Mouse (Mus musculus) adrenal gland, adult 10 weeks (tissue): Measurements from ENCODE around the gene Nol6. TPM values are rescaled to one million over a fixed set of nuclear protein-coding genes. Genes with fewer than 3 reads are reported as not detected.

ENCODE experiments used
- polyA plus RNA-seq: library from polyadenylated mRNA; stranded (reverse); fragments of 350-450 nt; fragmentation: Illumina TruSeq; extraction: RNeasy Lipid Tissue Mini Kit (QIAGEN cat#74804); gene quantifications from one replicate; pipeline ENCODE4 v1.2.3, GENCODE M21; 2014; ENCODE audit warnings: low read depth, low replicate concordance

Nol6 gene
- 4.3 TPM for polyA plus RNA-seq

GRCm38 (mm10) chr4:41124180-41124951, at the start of gene Nol6:
TSS of gene Nol6 (minus strand) at chr4:41124455.

GRCm38 (mm10) chr4:41135711-41136453, 11.6 kb upstream of the Nol6 start, which contains the start of gene Ube2r2:
TSS of gene Ube2r2 (plus strand) at chr4:41135743.

GRCm38 (mm10) chr4:41097871-41098576, 26.2 kb downstream of the Nol6 start, which contains the start of gene Aqp3:
TSS of gene Aqp3 (minus strand) at chr4:41098183.

Other genes with a start within 250 kb of the Nol6 start
- not detected for gene Spink4, start 204.4 kb downstream of the Nol6 start, polyA plus RNA-seq
- 638 TPM for gene Bag1, start 176.2 kb downstream of the Nol6 start, polyA plus RNA-seq
- 254 TPM for gene Chmp5, start 176.0 kb downstream of the Nol6 start, polyA plus RNA-seq
- 115 TPM for gene Nfx1, start 153.5 kb downstream of the Nol6 start, polyA plus RNA-seq
- gene Aqp7, start 76.3 kb downstream of the Nol6 start, polyA plus RNA-seq = 10.9 TPM
- gene Aqp3, start 26.3 kb downstream of the Nol6 start, polyA plus RNA-seq = not detected
- 187 TPM for gene Ube2r2, start 11.3 kb upstream of the Nol6 start, polyA plus RNA-seq
- 41.5 TPM for gene Ubap2, start 150.7 kb upstream of the Nol6 start, polyA plus RNA-seq
- gene Dcaf12, start 190.4 kb upstream of the Nol6 start, polyA plus RNA-seq = 41.8 TPM
- gene Ubap1, start 224.5 kb upstream of the Nol6 start, polyA plus RNA-seq = 45.8 TPM